Mouse (Mus musculus) stomach, embryonic 14.5 days (tissue): ENCODE results near the gene Ski. TPM values are rescaled to one million over a fixed set of nuclear protein-coding genes. Genes with fewer than 3 reads are reported as not detected.

ENCODE experiments used
- ATAC-seq: fragments of 200-750 bp; cut with Nextera tagmentation; 2 replicates; pipeline ENCODE4 v1.8.0; 2017; ENCODE audit warnings: low read depth, moderate TSS enrichment; ENCODE audit not compliant: insufficient number of reproducible peaks, insufficient read depth, low FRiP score
- H3K27ac ChIP-seq: fragments of 300-500 bp; sonication (generic); 2 replicates; pipeline ENCODE4 v1.5.1; 2014; ENCODE audit warnings: mild to moderate bottlenecking, low read length, moderate library complexity, mixed read lengths
- H3K27me3 ChIP-seq: fragments of 300-500 bp; sonication (generic); 2 replicates; pipeline ENCODE4 v1.6.1; 2014; ENCODE audit warnings: low read length, control low read depth, mixed read lengths; ENCODE audit not compliant: control insufficient read depth, insufficient read depth
- H3K36me3 ChIP-seq: fragments of 300-500 bp; sonication (generic); 2 replicates; pipeline ENCODE4 v1.6.1; 2014; ENCODE audit warnings: mild to moderate bottlenecking, control low read depth, low read length, moderate library complexity, mixed read lengths; ENCODE audit not compliant: control insufficient read depth, insufficient read depth
- H3K4me1 ChIP-seq: fragments of 300-500 bp; sonication (generic); 2 replicates; pipeline ENCODE4 v1.6.1; 2014; ENCODE audit warnings: low read length, control low read depth, mixed read lengths; ENCODE audit not compliant: control insufficient read depth, insufficient read depth
- H3K4me2 ChIP-seq: fragments of 300-500 bp; sonication (generic); replicated peaks from 2 replicates; pipeline ENCODE4 v1.6.1; 2014; ENCODE audit warnings: low read depth, low read length, control low read depth
- H3K4me3 ChIP-seq: fragments of 300-500 bp; sonication (generic); 2 replicates; pipeline ENCODE4 v1.5.1; 2014; ENCODE audit warnings: low read depth, low read length, control low read depth
- H3K9ac ChIP-seq: fragments of 300-500 bp; sonication (generic); replicated peaks from 2 replicates; pipeline ENCODE4 v1.6.1; 2014; ENCODE audit warnings: low read depth, mild to moderate bottlenecking, control low read depth, low read length, moderate library complexity, mixed read lengths
- H3K9me3 ChIP-seq: fragments of 300-500 bp; sonication (generic); 2 replicates; pipeline ENCODE4 v1.6.1; 2016; ENCODE audit warnings: low read depth, low read length, control low read depth; ENCODE audit not compliant: control insufficient read depth
- WGBS: fragments of 180-500 bp; shearing (Covaris S2); extraction: QIAGEN DNeasy Blood & Tissue Kit; methylation state at CpG from one replicate; pipeline ENCODE4 v1.1.7; 2014; 5-methylcytosine and 5-hydroxymethylcytosine counted together
- polyA plus RNA-seq: library from polyadenylated mRNA; unstranded; fragments of >200 nt; fragmentation: Nextera tagmentation; extraction: Ambion mirVana; gene quantifications from 2 replicates; pipeline ENCODE4 v1.2.1, GENCODE M21; 2014

The Ski gene
- polyA plus RNA-seq: 29.6 and 32.0 TPM in 2 replicates

DNA sequence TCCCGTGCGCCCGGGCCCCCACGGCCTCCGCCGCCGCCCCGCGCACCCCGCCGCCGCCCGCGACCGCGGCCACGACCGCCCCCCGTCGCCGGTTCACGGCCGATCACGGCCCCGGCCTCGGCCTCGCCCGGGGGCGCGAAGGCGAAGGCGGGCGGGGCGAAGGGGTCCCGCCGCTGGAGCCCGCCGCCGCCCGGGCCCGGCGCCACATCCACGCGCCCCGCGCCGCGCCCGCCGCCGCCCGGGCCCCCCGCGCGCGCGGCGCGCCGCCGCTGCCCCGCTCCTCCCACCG is at the start of gene Ski:
Gene Ski, minus strand, starts transcription at position 41 of the 289 bp plus-strand sequence.
- Histone ChIP-seq H3K27ac (peak within 1 kb of the TSS; percentile 97), H3K9me3 (no peaks in the 10 kb centered on the region), H3K9ac (peak within 1 kb of the TSS; percentile 94), H3K4me2 (peak within 1 kb of the TSS; percentile 94), H3K36me3 (no peaks in the 10 kb centered on the region), H3K27me3 (no peaks in the 10 kb centered on the region), H3K4me3 (peak within 1 kb of the TSS; percentile 92), H3K4me1 (peaks cover 35% of the 10 kb centered on the region)
- 0% methylated on average over 19 of the region's 63 CpGs for WGBS
- ATAC-seq: no peak

- Histone ChIP-seq H3K36me3 (no peaks in the 10 kb centered on the region), H3K4me3 (no peak overlapping the region), H3K27ac (peak overlapping the region; percentile 49; the same call in 1 of the 2 replicates), H3K4me1 (peaks cover 14% of the 10 kb centered on the region; the same call in 1 of the 2 replicates), H3K4me2 (no peak overlapping the region), H3K9ac (no peak overlapping the region), H3K27me3 (no peaks in the 10 kb centered on the region), H3K9me3 (no peaks in the 10 kb centered on the region)
- peak; percentile 66; the same call in 1 of the 2 replicates for ATAC-seq
- WGBS: 29% methylated on average over 5 of the region's 5 CpGs
Measured at GRCm38 (mm10) chr4:155268382-155268781, 46.0 kb upstream of the Ski start.

GRCm38 (mm10) chr4:155267639-155268175 is 45.3 kb upstream of the Ski start:
- no peak for ATAC-seq
- H3K9me3 ChIP-seq: no peaks in the 10 kb centered on the region
- no peak overlapping the region for H3K4me3 ChIP-seq
- H3K4me1 ChIP-seq: peaks cover 14% of the 10 kb centered on the region; the same call in 1 of the 2 replicates
- no peaks in the 10 kb centered on the region for H3K36me3 ChIP-seq
- H3K4me2 ChIP-seq: no peak overlapping the region
- no peak overlapping the region for H3K9ac ChIP-seq
- peak overlapping the region; percentile 49 for H3K27ac ChIP-seq
- no peaks in the 10 kb centered on the region for H3K27me3 ChIP-seq
- 37% methylated on average over 12 of the region's 12 CpGs for WGBS

DNA sequence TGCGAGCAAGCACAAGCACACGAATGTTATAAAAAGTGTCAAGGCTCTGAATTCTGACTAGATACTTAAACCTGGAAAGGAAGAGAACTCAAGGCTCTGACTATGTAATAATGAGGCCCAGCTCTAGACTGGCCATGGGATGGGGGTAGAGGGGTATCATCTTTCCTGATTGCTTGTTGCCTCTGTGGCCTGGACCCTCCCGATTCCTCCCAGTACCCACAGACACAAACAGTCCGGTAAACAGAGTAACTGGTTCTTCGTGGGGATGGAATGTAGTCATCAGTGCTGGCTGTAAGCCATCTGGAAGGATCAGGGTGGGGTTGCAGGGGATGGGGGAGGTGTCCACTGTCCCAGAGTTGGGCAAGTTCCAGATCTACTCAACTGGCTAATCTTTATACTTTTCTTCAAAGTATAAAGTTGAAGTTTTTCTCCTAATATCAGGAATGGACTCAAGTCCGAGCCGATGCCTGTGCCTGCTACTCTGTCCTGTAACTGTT is 44.7 kb upstream of the Ski start:
- Histone ChIP-seq H3K27me3 (no peaks in the 10 kb centered on the region), H3K4me2 (no peak overlapping the region), H3K27ac (peak overlapping the region; percentile 58; the same call in 1 of the 2 replicates), H3K4me1 (peaks cover 14% of the 10 kb centered on the region; the same call in 1 of the 2 replicates), H3K36me3 (no peaks in the 10 kb centered on the region), H3K9me3 (no peaks in the 10 kb centered on the region), H3K4me3 (no peak overlapping the region), H3K9ac (no peak overlapping the region)
- 48% methylated on average over 7 of the region's 7 CpGs for WGBS
- no peak for ATAC-seq

DNA sequence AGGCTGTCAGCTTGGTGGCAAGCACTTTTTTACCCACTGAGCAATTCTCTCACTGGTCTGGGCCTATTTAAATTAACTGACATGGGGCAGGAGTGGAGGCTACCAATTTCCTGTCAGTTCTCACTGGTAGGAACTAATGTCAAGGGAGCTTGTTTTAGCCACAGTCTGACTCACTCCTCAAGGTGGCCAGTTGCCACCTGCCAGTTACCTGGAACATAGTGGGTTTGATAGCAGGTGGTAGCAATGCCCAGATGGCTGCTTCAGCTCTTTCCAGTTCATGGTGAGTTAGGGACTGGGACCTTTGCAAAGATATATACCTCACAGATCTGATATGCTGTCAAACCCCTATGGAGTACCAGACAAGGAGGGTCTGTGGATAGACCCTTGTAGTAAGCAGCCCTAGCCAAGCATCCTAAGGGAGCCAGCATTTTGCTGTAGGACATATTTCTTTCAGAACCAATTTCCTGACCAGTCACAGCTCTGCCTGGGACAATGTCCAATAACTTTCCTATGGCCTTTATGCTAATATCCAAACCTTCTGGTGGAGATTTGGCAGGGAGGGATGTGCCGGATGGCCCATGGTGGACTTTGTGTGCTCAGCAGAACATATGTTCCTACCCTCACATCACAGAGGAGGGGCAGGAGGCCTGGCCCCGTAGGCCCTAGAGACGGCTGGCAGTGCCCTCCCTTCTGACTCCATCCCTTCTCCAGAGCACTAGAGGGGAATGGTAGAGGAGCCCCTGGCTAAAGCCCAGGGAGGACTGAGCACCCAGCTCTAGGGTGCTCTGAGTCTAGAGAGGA is 42.3 kb upstream of the Ski start:
- Histone ChIP-seq H3K27me3 (no peaks in the 10 kb centered on the region), H3K36me3 (no peaks in the 10 kb centered on the region), H3K4me2 (no peak overlapping the region), H3K4me1 (peaks cover 14% of the 10 kb centered on the region; the same call in 1 of the 2 replicates), H3K9ac (no peak overlapping the region), H3K9me3 (no peaks in the 10 kb centered on the region), H3K4me3 (no peak overlapping the region), H3K27ac (no peak overlapping the region)
- 93% methylated on average over 3 of the region's 3 CpGs for WGBS
- no peak for ATAC-seq

GRCm38 (mm10) chr4:155252253-155252652 is 29.9 kb upstream of the Ski start:
- H3K4me2 ChIP-seq: no peak overlapping the region
- no peaks in the 10 kb centered on the region for H3K27me3 ChIP-seq
- WGBS: 85% methylated on average over 6 of the region's 6 CpGs
- H3K27ac ChIP-seq: no peak overlapping the region
- H3K4me1 ChIP-seq: peaks cover 13% of the 10 kb centered on the region; the same call in 1 of the 2 replicates
- H3K4me3 ChIP-seq: no peak overlapping the region
- no peaks in the 10 kb centered on the region; the same call in 1 of the 2 replicates for H3K9me3 ChIP-seq
- ATAC-seq: no peak
- H3K9ac ChIP-seq: no peak overlapping the region
- H3K36me3 ChIP-seq: no peaks in the 10 kb centered on the region

DNA sequence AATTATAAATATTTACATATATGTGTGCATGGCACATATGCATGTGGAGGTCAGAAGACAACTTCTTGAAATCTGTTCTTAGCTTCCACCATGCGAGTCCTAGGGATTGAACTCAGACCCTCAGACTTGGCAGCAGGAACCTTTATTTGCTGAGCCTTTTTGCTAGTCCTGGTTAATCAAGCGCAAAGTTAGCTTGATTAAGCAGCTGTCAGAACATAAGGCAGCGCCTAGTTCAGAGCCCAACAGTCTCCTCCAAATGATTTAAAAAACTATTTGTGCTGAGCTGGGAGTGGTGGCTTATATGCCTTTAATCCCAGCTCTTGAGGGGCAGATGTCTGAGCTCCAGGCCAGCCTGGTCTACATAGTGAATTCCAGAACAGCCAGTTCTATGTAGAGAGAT is 28.8 kb upstream of the Ski start:
- 42% methylated on average over 3 of the region's 3 CpGs for WGBS
- Histone ChIP-seq H3K9me3 (no peaks in the 10 kb centered on the region; the same call in 1 of the 2 replicates), H3K36me3 (no peaks in the 10 kb centered on the region), H3K27ac (peak overlapping the region; percentile 15; the same call in 1 of the 2 replicates), H3K4me1 (peaks cover 17% of the 10 kb centered on the region; the same call in 1 of the 2 replicates), H3K9ac (no peak overlapping the region), H3K4me2 (peak overlapping the region; percentile 97), H3K27me3 (no peaks in the 10 kb centered on the region), H3K4me3 (peak overlapping the region; percentile 54)
- no peak for ATAC-seq

DNA sequence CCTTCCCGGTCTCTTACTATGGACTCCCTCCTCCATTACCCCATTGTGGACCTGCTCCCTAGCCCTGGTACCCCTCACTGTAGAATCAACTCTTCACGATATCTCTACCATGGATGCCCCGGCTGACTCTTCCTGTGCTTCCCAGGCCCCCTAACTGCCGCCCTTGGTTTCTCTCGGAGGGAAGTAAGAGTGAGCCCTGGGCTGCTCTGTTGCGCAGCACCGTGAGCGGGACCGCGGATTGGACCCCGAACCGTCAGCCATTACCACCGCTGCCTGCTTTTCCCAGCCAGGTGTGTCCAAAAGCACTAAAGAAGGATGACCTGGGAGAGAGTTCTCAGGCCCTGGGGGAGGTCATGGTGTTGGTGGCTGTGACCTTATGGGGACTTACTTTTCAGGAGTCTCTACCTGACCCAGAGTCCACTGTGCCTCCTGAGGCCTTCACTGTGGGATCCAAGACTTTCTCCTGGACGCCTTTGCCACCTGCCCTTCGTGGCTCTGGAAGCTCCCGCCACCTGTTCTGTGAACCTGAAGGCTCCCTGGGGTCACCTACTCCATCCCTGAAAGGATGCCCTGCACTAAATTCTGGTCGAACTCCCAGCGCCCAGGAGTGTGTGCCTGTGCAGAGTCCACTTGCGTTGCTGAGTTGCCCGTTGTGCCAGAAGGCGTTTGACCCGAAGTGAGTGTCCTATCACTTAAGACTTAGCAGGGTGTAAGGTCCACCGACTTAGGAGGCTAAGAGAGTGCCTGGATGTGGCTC is 28.1 kb upstream of the Ski start:
- Histone ChIP-seq H3K4me2 (peak overlapping the region; percentile 97), H3K9ac (peak overlapping the region; percentile 66), H3K4me1 (peaks cover 22% of the 10 kb centered on the region; the same call in 1 of the 2 replicates), H3K9me3 (no peaks in the 10 kb centered on the region; the same call in 1 of the 2 replicates), H3K27ac (peak overlapping the region; percentile 97), H3K27me3 (no peaks in the 10 kb centered on the region), H3K4me3 (peak overlapping the region; percentile 54), H3K36me3 (no peaks in the 10 kb centered on the region)
- 11% methylated on average over 23 of the region's 23 CpGs for WGBS
- peak; percentile 5; the same call in 1 of the 2 replicates for ATAC-seq
